Mouse (Mus musculus) left cerebral cortex, postnatal 4 days (tissue): ENCODE measurements around the gene Myo1d. TPM values are rescaled to one million over a fixed set of nuclear protein-coding genes. Genes with fewer than 3 reads are reported as not detected.

Experiments
- DNase-seq: peaks from one replicate; pipeline ENCODE4 v3.0.0-alpha.2; 2022
- intact Hi-C: fragments of 180-260 bp; cut with DNase I; formaldehyde crosslinking; loops from one replicate; pipeline ENCODE4 v1.15.1; 2025
- total RNA-seq, 2 experiments: library from RNA; stranded (reverse); gene quantifications; 2 replicates each; pipeline ENCODE4 v1.2.3; 2021

The Myo1d gene
- total RNA-seq, 2 experiments from 2014 or later: 3.0 to 3.8 TPM

- DNase-seq: no peak
- intact Hi-C loops: no loop called here
Measured at GRCm38 (mm10) chr11:80512313-80513056, 267.3 kb downstream of the Myo1d start.

DNA sequence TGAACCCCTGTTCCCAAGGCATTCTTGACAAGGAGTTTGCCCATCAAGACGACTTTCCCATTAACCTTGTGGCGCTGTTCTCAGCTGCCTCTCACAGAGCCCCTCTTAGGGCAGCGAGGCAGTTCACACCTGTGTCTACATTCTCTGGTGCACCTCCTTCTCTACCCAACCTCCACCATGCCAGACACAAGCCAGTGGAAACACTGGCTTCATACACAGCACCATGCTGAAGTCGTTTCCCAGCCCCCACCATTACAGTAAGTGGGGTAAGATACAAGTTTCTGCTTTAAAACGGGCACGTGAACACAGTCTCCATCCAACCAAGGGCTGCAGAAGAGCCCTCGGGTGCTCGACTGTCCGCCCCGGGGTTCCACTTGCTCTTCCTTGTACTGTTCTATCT, 269.7 kb downstream of the Myo1d start:
- intact Hi-C loops: no loop called here
- no peak for DNase-seq

GRCm38 (mm10) chr11:80509176-80509506, 270.7 kb downstream of the Myo1d start:
- intact Hi-C loops: no loop called here
- no peak for DNase-seq

- no peak for DNase-seq
- intact Hi-C loops: no loop called here
Measured at GRCm38 (mm10) chr11:80508361-80509175, 271.3 kb downstream of the Myo1d start.

DNA sequence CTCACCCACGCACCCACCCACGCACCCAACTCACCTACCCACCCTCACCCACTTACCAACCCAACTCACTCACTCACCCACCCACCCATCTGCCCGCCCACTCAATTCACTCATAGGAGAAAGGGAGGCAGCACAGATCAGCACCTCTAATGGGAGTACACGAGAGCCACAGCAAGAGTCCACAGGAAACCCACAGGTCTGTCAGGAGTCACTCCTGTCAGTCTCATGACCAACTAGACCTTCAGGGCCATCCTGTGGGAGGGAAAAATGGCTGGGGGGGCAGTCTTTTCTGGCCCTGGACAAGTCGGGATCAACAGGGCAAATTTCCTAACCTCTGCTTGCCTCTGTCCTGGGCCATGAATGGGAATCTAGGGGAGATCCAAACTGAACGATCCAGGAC, 272.0 kb downstream of the Myo1d start:
- intact Hi-C loops: no loop called here

GRCm38 (mm10) chr11:80506483-80506882, 273.3 kb downstream of the Myo1d start:
- no peak for DNase-seq
- intact Hi-C loops: no loop called here

More for the DNA sequence above, 272.0 kb downstream of the Myo1d start:
- no peak for DNase-seq

DNA sequence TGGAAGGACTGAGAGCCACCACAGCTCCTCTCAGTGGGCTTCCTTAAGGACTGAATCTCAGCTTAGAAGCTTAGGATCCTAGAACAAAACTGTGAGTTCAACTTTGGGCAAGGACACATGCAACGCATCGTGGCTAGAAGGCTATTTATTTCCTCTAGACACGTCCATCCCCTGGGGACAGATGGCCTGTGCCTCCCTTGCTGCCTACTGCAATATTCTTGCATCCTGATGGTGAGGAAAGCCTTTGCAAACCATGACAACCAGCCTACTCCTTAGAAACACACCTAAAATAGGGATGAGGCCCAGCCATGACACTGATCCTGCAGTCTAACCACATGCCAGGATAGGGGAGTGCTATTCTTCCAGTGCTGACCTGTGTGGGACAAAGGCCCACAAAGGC, 274.2 kb downstream of the Myo1d start:
- DNase-seq: no peak
- intact Hi-C loops: no loop called here

GRCm38 (mm10) chr11:80504519-80505385, 275.1 kb downstream of the Myo1d start:
- DNase-seq: no peak
- intact Hi-C loops: no loop called here

DNA sequence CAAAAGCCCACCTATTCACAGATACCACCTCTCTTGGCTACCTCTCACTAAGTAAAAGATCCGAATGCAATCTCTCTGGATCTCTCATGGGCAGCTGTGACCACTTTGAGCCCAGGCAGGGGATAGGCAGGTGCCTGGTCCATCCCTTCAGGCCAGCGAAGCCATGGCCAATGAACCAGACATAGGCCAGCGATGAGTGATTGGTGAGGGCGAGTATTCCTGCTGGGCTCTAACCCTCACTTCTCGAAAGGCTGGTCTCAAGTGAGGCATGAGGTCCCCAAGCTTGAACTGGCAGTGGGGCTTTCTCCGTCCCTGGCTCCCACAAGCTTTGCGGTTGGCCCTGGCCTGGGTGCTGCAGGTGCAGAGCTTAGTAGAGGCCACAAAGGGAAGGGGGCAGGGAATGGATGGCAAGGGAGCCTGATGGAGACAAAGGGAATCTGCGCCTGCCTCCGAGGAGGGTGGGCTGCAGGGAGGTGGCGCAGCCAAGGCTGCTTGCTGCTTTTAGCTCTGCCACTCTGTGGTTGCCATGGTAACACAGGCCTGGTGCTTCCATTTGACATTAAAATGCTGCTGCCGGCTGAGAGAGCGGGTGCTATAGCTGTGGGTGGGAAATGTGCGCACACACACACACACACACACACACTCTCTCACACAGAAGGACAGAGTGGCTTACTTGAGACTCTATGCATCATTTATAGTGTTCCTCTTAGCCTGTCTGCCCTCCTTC, 275.9 kb downstream of the Myo1d start:
- intact Hi-C loops: no loop called here
- peak; percentile 94 for DNase-seq

DNA sequence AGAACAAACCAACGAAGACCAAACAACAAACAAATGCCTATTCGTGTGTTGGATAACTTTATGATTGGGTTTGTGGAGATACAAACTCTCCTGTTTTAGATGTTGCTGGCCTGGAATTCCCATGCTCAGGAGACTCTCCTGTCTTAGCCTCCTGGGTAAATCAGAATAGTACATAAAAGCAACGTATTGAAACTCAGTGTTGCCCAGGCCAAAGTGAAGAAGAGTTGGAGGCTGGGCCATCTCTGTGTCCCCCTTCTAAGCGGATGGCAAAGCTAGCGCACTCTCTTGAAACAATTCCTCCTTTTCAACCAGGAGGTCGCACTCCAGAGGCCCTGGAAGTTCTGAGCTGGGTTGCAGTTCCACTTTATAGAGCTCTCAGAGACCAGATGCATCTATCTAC, 276.5 kb downstream of the Myo1d start:
- intact Hi-C loops: no loop called here
- DNase-seq: no peak

DNA sequence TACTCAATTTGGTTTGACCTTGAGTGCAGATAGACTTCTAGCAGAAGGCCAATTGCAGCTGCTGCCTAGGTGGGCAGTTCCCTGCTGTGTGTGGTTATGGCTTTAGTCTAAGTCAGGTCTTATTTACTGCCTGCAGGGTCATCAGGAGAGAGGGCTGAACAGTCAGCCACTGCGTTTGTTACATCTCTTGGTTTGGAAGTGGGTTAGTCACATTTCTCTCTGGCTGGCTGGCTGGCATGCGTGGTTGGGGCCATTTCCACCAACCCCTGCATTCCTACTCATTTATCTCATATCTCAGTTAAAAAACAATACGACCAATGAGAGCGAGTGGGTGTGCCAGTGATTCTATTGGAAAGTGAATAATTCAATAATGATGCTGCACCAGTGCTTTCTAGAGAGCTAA, 280.3 kb downstream of the Myo1d start:
- no peak for DNase-seq
- intact Hi-C loops: no loop called here

DNA sequence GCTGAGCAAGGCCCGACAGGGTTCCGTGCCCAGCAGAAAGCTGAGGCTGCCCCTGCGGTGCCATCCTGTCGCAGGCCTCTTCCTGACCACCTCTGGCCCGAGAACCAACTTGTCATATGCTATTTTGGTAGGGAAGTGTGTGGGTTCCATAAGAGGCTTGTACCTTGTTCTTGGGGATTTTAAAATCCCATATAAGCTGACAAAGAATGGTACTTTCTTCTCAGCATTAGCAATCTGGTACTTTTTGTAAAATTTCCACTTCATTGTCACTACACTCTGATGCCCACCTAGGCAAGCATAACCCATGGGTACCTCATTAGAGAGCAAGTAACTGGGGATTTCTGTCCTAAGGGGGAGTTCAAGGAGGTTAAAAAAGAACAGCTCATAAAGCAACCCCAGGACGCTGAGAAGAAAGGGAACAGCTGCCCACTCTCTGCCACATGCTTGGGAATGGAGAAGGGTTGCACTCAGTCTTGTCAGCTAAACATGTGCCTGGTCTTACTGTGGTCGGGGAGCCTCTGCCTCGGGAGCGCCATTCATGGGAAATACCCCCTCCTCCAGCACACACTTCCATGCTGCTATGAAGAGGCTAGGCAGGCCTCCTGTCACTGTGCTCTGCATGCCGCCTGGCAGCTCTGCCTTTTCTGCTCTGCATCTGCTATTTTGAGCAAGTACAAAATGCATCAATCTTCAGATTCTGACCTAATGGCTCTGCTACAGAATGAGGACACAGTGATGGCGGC, 281.3 kb downstream of the Myo1d start:
- intact Hi-C loops: no loop called here
- no peak for DNase-seq

- intact Hi-C loops: no loop called here
- DNase-seq: no peak
Measured at GRCm38 (mm10) chr11:80497225-80497919, 282.5 kb downstream of the Myo1d start.

GRCm38 (mm10) chr11:80496640-80497039, 283.2 kb downstream of the Myo1d start:
- intact Hi-C loops: no loop called here
- no peak for DNase-seq

DNA sequence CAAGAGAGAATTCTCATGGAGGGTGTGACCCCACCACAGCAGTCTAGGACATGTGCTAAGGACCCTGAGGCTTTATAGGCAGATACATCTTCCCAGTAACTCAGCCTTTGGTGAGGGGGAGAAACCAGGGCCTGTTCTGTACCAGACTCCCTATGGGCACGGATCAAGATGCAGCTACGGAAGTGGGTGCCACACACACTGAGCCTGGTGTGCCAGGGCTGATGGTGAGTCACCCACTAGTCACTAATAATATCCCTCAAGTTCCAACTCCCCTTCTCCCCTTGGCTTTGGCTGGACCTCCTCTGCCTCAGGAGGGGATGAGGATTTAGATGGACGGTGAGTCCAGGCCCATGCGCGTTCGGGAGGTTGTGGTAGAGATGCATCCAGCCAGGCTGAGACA, 283.9 kb downstream of the Myo1d start:
- intact Hi-C loops: no loop called here
- no peak for DNase-seq

DNA sequence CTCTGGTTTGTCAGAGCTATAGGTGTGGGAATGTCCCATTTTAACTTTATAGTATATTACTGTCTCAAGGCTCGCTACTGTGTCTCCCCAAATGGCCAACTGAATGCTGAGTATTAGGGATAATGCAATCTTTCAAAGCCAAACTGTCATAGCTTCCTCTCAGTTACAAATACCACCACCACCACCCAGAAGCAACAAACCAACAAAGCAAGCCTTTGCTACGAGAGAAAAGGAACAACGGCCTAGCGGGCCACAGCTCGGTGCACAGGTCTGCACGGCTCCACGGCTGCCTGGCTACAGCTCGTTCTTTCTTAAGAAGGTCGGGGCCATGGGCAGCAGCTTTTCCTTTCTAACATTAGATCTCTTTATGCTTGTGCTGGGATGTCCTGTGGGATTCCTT, 285.0 kb downstream of the Myo1d start:
- no peak for DNase-seq
- intact Hi-C loops: no loop called here

DNA sequence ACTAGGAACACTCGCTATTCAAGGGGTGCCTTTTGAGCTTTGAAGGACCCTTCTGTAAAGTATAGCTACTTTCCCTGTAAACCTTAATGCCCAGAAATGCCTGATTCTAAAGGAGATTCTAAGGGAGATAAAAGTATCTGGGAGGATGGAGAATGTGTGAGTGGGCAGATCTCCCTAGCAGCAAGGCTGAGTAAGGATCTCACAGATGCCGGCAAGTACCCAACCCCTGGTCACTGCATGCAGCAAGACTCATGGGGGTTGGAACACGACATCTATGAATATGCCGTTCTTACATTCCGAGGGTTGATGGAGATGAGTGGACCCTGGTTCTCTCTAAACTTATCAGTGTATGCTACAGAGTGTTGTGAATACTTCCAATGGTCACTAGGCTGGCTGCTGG, 286.6 kb downstream of the Myo1d start:
- no peak for DNase-seq
- intact Hi-C loops: no loop called here

- DNase-seq: no peak
- intact Hi-C loops: no loop called here
Measured at GRCm38 (mm10) chr11:80490831-80491230, 289.0 kb downstream of the Myo1d start.

DNA sequence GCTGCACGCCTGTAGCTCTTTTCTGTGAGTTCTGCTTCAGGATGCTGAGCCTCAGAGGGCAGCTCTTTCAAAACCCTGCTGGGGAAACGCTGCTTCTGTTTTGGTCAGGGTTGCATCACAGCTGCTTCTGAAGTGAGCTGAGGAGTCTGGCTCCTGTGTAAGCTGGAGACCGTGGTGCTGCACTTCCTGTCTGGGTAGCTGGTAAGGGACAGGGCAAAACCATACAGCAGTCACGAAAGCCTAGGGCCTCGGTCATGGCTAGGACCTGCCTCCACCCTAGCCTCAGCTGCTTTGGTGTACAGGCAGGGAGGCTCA, 290.0 kb downstream of the Myo1d start:
- no peak for DNase-seq
- intact Hi-C loops: no loop called here
